Mouse (Mus musculus) frontal cortex, postnatal 36 days (tissue): ENCODE data around the gene Pla2g4b.

Experiments used
- DNase-seq, 2 experiments: peaks; one replicate each; pipeline ENCODE4 v3.0.0; 2022; ENCODE audit warnings: low spot score in 2 of 2

Pla2g4b gene

DNA sequence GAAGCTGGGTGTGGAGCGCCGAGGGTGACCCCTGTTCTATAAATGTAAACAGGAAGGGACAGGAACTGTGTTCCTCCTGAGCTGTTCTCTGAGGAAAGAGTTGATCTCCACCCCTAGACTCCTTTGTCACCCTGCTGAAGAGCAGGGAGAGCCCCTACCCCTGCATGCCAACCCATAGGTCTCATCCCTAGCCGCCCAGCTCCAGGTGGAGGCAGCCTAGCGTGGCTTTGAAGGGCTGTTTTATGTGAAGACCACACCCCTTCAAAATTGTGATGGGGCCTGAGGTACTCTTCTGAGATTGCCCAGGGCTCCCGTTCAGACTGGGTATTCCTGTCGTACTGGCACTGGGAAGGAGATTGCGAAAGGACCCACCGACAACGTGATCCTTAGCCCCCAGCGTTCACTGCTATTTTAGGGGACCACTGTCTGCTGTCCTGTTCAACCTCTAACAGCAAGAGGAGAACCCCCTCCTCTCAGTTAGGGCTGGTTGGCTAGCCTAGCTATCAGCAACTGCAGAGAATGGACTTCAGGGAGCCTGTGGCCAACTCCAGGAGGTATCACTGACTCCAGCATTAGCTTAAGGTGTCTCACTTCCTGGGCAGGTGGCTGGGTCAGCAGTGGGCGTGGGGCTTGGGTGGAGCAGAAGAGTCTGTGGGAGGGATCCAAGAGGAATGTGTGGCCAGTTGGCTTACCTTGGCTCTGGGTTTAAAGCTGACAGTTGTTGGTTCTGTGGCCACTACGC lies at the start of gene Pla2g4b:
Pla2g4b (plus strand) TSS at position 692 of the 742 bp plus-strand sequence.
- no peak for DNase-seq

- no peak for DNase-seq
Observed at GRCm38 (mm10) chr2:119985871-119986270, 47.3 kb upstream of the Pla2g4b start.

DNA sequence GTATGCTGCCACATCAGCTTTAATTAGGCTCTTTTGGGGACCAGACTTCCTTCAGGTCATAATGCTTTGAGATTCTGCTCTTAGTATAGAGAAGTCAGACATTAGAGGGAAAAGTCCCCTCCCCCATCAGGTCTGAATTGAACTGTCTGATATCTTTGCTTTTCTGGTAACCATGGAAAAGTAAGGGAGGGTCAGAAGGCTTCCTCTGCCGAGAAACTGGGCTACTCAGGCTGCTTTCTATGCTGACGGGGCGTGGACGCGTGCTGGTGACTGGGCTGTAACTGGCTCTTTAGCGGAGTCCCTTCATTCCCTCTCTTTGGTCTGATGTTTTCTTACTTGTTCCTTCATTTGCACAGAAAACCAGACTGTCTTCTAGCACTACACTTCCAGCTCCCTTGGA lies 46.8 kb upstream of the Pla2g4b start:
- no peak for DNase-seq

DNA sequence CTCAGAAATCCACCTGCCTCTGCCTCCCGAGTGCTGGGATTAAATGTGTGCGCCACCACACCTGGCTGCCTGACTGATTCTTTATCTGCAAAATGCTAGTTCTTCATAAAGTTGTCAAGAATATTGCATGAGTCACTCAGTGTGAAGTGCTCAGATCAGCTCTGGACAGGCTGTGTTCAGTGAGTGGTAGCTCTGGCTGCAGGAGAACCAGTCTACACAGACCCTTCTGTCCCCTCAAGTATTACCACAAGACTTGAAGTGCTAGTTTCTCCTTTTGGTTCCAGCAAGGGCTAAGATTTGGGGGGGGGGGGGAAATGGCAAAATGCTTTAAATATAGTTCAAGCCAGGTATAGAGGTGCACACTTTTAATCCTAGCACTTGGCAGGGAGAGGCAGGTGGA lies 45.8 kb upstream of the Pla2g4b start:
- no peak for DNase-seq

- DNase-seq, result no peak
Observed at GRCm38 (mm10) chr2:119988952-119989351, 44.3 kb upstream of the Pla2g4b start.

- DNase-seq, result no peak
Observed at GRCm38 (mm10) chr2:119990881-119991280, 42.3 kb upstream of the Pla2g4b start.

DNA sequence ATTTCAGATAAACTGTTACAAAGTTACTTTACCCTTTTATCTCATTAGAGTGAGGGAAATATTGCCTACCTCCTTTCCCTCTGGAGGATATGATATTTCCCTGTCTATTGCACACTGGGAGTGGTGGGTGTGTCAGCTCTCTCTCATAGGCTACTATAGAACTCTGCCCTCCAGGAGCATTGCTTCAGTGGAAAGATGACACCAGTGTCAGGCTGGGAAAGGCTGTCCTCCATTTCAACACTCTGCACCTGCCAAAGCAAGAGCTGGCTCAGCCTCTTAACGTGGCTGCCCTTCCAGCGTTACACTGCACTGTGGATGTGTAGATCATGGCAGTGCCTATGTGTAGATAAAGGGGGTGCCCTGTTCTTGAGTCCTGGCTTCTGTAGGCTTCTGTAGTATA lies 40.9 kb upstream of the Pla2g4b start:
- no peak for DNase-seq

DNA sequence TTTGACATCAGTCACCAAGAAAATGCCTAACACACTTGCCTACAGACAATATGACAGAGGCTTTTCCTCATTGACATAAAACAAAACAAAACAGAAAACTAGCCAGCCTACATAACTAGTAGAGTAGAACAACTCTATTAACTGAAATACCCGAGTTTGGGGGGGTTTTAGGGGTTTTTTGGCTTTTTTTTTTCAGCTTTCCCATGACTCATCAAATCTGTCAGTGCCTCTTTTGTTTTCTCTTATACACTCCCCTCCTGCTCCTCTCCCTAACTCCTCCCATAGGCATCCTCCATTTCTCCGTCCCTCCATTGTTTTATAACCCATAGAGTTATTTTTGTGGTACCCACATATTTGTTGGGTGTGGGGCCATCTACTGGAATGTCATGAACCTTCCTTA lies 39.7 kb upstream of the Pla2g4b start:
- DNase-seq, result no peak

DNA sequence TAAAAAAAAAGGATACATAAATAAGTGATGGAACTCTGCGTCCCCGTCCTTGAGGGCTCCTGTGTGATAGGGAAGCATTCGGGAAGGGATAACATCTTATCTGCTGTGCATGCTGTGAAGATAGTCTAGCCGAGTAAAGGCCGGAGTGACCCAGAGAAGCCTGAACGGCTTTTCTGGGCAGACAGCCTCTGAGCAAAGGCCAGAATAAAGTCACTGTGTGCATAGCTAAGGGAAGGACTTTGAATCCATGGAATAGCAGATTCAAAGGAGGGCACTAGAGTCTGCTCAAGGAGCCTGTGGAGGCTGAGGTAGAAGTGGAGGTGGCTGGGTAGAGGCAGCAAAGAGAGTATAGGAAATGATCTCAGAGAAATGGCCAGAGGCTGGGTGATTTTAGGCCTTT lies 38.4 kb upstream of the Pla2g4b start:
- DNase-seq, result no peak

DNA sequence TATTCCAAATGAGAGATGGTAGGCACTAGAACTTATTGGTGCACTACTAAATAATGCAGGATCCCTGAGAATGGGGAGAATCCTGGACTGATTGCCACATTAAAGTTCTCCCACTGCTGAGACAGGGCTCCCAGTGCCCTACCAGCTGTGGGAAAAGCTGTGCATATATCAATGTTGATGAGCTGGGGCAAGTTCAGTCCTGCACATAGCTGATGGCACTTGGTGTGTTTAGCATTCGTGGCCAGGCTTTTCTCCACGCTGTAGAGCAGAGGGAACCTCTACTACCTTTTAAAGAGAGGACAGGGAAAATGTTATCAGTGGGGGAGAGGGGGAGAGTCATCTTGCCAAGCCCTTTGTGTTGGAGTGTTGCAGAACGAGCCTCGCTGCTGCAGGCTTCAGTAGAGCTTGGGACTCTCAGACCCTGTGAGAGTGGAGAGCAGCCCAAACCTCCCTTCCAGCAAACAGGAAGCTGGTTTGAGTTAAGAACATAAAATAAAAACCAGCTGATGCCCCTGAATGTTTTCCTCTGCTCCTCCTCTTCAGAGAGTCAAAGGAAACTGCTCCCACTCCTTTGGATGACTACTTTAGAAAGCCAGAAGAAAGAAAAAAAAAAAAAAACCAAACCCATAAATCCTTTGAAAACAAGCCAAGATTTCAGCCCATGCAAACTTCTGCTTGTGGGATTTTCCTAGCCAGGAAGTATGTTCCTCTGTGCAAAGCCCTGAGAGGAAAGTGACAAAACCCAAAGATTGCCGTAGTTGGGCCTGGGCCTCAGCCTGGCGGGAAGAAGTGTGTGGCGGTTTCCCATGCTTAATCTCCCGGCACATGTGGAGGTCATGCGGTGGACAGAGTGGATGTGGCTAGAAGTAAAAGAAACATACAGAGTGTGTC lies 37.6 kb upstream of the Pla2g4b start:
- peak in 1 of 2 experiments; percentile 19 for DNase-seq

DNA sequence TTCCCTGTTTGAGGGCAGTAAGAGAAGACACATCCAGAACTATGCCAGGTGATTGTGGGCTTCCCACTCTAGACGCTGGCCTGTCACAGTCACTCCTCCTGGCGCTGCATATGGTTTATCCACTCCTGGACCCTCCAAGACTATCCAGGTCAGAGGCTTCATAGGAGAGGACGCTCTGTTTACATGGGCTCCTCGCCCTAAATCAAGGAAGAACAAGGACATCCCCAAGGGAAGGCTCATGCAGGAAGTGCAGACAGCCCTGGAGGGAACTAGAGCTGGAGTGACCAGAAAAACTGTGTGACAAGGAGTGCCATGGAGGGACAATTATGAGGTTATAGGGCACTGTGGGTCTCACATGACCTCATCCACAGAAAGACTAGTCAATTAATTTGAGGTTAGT lies 35.9 kb upstream of the Pla2g4b start:
- DNase-seq, result no peak

GRCm38 (mm10) chr2:119999731-120000130 lies 33.5 kb upstream of the Pla2g4b start:
- DNase-seq, result no peak

DNA sequence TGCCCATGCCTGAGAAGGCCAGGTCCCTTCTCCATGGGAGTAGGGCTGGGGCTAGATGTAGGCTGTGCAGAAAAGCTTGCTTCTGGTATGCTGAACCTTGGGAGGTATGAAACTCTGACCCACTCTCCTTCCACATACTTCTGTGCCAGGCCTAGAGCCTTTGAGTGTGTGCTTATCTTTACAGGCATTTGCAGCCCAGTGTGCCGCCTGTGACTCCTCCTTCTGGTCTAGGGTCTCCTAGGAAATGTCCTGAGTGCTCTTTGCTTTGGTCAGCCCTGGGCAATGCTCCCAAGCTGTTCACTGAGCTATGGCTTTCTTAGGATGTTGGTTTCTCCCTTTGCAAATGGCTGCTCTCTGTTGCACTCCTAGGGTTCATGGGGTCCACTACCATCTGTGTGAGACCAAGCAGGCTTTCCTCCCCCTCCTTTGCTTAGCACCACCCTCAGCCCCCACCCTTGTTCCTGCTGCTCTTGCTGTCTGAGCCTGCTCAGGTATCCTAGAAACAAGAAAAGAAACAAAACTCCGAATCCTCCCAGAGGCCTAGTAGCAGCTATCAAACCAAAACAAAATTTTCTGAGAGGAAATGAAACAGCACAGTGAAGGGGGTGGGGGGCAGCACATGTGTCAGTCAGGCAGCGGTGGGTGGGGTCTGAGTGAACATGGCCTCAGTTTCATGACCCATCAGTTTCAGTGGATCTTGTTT lies 32.2 kb upstream of the Pla2g4b start:
- DNase-seq, result no peak

DNA sequence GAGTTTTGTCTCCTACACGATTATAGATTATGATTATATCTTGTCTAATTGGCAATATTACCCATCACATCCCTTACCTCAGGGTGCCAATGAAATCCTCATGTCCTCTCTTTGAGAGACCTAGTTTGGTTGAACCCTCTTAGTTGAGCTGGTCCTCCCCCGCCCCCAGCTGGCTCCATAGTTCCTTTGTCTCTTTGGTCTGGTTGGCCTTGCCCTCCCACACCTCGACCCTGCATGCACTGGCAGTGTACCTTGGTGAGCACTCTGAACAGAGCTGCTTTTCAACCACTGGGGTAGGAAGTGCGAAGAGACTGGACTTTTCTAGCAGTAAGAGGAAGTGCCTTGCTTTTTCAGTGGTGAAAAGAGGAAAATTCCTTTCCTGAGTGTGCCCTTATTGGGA lies 31.3 kb upstream of the Pla2g4b start:
- no peak for DNase-seq

- DNase-seq, result no peak
Observed at GRCm38 (mm10) chr2:120003970-120004369, 29.2 kb upstream of the Pla2g4b start.

DNA sequence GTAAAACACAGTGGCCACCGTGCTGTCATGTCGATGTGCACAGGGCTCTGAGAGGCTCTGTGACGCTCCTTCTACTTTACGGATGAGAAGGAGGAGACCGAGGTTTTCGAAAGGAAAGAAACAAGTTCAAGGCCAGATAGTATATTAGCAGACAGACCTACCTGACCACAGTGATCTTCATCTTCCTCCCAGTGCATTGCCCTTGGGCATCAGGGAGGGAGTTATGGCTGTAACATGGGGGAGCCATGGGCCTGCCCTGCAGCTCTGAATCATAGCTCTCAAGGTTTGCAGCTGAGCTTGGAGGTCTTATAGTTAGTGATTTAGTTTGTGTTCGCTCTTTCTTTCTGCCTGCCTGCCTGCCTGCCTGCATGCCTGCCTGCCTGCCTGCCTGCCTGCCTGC lies 26.5 kb upstream of the Pla2g4b start:
- DNase-seq, result no peak

- no peak for DNase-seq
Observed at GRCm38 (mm10) chr2:120007680-120008210, 25.5 kb upstream of the Pla2g4b start.

- no peak for DNase-seq
Observed at GRCm38 (mm10) chr2:120008672-120009071, 24.5 kb upstream of the Pla2g4b start.

GRCm38 (mm10) chr2:120011462-120012200 lies 21.6 kb upstream of the Pla2g4b start:
- peak; percentile 43 to 70 for DNase-seq

DNA sequence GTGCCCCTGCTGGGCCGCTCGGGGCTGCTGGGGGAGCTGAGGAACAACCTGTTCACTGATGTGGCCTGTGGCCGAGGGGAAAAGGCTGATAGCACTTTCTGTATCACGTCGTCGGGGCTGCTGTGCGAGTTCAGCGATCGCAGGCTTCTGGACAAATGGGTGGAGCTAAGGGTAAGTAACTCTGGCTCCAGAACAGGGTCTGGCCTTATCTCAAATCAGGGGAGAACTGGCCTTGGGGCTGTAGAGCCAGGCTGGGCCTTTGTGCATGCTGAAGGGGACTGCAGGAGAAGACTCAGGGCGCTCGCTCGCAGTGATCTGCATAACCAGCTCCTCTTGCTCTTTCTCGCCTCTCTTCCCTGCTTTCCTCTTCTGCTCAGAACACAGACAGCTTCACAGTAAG lies 20.3 kb upstream of the Pla2g4b start:
- DNase-seq, result no peak

DNA sequence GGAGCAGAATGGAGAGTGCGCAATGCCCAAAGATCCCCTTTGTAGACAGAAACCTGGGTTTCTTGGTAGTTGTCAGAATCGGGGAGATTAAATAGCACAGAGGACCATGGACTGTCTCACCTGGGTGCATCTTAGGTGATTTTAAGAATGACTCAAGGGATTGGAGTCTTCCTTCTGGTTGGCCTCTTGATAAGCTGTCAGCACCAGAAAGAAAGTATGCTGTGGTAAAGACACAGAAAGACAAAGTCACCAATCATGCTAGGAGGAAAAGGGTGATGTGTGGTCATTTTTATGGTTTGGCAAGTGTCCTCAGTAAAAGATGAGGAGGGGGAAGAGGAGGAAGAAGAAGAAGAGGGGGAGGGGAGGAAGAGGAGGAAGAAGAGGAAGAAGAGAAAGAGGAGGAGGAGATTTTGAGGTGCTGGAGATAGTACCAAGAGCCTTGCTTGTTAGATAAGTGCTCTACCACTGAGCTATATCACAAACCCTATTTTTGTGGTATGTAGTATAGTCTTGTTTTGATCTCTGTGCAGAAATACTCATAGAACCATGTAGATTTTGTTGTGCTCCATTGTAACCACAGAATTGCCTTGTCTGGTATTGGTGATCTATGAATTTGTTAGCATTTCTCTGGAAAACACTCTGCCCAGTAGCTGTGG lies 19.3 kb upstream of the Pla2g4b start:
- no peak for DNase-seq
